Mouse (Mus musculus) kidney, postnatal 25 days (tissue): ENCODE data around the gene Dync1i2.

Source experiments
- DNase-seq, 2 experiments: peaks; one replicate each; pipeline ENCODE4 v3.0.0; 2021; ENCODE audit warnings: mixed read lengths in 2 of 2

Gene Dync1i2

GRCm38 (mm10) chr2:71203819-71204432 lies 7.6 kb upstream of the Dync1i2 start:
- peak; percentile 24 to 51 for DNase-seq

- DNase-seq = no peak
Measured at GRCm38 (mm10) chr2:71209041-71209755, 2.3 kb upstream of the Dync1i2 start.

- no peak for DNase-seq
Measured at GRCm38 (mm10) chr2:71211096-71211495, 410 bp upstream of the Dync1i2 start.

GRCm38 (mm10) chr2:71212360-71212726 lies 837 bp downstream of the Dync1i2 start:
- DNase-seq = no peak

GRCm38 (mm10) chr2:71221020-71221419 lies 9.5 kb downstream of the Dync1i2 start:
- no peak for DNase-seq

- no peak for DNase-seq
Measured at GRCm38 (mm10) chr2:71227398-71227797, 15.9 kb downstream of the Dync1i2 start.

GRCm38 (mm10) chr2:71229603-71230002 lies 18.1 kb downstream of the Dync1i2 start:
- no peak for DNase-seq

- no peak for DNase-seq
Measured at GRCm38 (mm10) chr2:71231951-71232350, 20.4 kb downstream of the Dync1i2 start.

- DNase-seq = no peak
Measured at GRCm38 (mm10) chr2:71232976-71233375, 21.5 kb downstream of the Dync1i2 start.

- no peak for DNase-seq
Measured at GRCm38 (mm10) chr2:71235420-71235819, 23.9 kb downstream of the Dync1i2 start.

- DNase-seq = no peak
Measured at GRCm38 (mm10) chr2:71236009-71236408, 24.5 kb downstream of the Dync1i2 start.

GRCm38 (mm10) chr2:71241505-71241904 lies 30.0 kb downstream of the Dync1i2 start:
- no peak for DNase-seq

- DNase-seq = no peak
Measured at GRCm38 (mm10) chr2:71242180-71242579, 30.7 kb downstream of the Dync1i2 start.

GRCm38 (mm10) chr2:71243058-71243672 lies 31.7 kb downstream of the Dync1i2 start:
- DNase-seq = peak in 1 of 2 experiments; percentile 13

GRCm38 (mm10) chr2:71244807-71245206 lies 33.3 kb downstream of the Dync1i2 start:
- DNase-seq = no peak

- no peak for DNase-seq
Measured at GRCm38 (mm10) chr2:71245416-71245815, 33.9 kb downstream of the Dync1i2 start.

- DNase-seq = no peak
Measured at GRCm38 (mm10) chr2:71246096-71246495, 34.6 kb downstream of the Dync1i2 start.

- no peak for DNase-seq
Measured at GRCm38 (mm10) chr2:71248071-71248470, 36.6 kb downstream of the Dync1i2 start.

- peak in 1 of 2 experiments; percentile 18 for DNase-seq
Measured at GRCm38 (mm10) chr2:71250841-71251240, 39.3 kb downstream of the Dync1i2 start.

- no peak for DNase-seq
Measured at GRCm38 (mm10) chr2:71254836-71255235, 43.3 kb downstream of the Dync1i2 start.

GRCm38 (mm10) chr2:71256581-71256980 lies 45.1 kb downstream of the Dync1i2 start:
- peak in 1 of 2 experiments; percentile 39 for DNase-seq

GRCm38 (mm10) chr2:71264585-71264984 lies 53.1 kb downstream of the Dync1i2 start:
- DNase-seq = no peak

GRCm38 (mm10) chr2:71268691-71269090 lies 57.2 kb downstream of the Dync1i2 start:
- DNase-seq = no peak

- DNase-seq = no peak
Measured at GRCm38 (mm10) chr2:71269332-71269731, 57.8 kb downstream of the Dync1i2 start.
